ENCODE assay signal across 27 mouse cellular contexts in the genomic region with DNA sequence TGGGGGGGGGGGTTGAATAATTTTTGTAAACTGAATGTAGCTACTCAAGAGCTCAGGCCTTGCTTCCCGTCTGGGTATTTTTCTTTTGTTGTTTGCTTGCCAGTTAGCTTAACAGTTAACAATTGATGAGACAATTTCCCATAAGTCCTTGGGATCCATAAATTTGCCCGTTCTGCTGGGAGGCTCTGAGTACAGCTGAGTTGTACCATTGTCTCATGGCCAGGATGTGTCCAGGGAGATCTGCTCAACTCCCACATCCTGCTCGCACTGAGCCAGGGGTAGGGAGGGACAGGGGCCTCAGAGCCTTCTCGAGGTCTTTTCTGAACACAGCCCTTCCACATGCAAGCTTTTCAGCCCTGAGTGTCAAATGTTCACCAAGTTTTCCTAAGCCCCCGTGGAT. TPM values are rescaled to one million over a fixed set of nuclear protein-coding genes. Genes with fewer than 3 reads are reported as not detected.
DNase-seq lines count a peak whose midpoint lies in the region; TF ChIP-seq lines count a peak whose summit lies in the region.
"Had no signal": no experiment of that assay in that cellular context is flagged by ENCODE, and none has a peak within 500 bp of the region (broad histone marks: within the 10 kb centered on the region; RNA-seq: fewer than 3 reads in every experiment).

No protein-coding gene starts in this region.

- no peaks in the 10 kb centered on the region for H3K36me3 ChIP-seq in heart, embryonic 10.5 days
- H3K36me3 ChIP-seq in heart, adult 2 months (ENCODE audit: control insufficient read depth, insufficient read depth, low read length), result no peaks in the 10 kb centered on the region
- H3K36me3 ChIP-seq: embryonic facial prominence, embryonic 10.5 days; hindbrain, embryonic 13.5 days; intestine, embryonic 15.5 days had no signal

- H3K4me3 ChIP-seq in heart, embryonic 10.5 days, result no peak overlapping the region
- no peak overlapping the region for H3K4me3 ChIP-seq in heart, adult 2 months
- H3K4me3 ChIP-seq: embryonic facial prominence, embryonic 10.5 days; forebrain, embryonic 13.5 days; hindbrain, embryonic 13.5 days; intestine, embryonic 15.5 days had no signal

- 53% methylated on average over 5 of the region's 5 CpGs for WGBS in heart, embryonic 10.5 days
- whole genome bisulfite sequencing in heart, adult 2 months, result 22% methylated on average over 5 of the region's 5 CpGs

- H3K27ac ChIP-seq in heart, embryonic 10.5 days, result no peak overlapping the region
- no peak overlapping the region for H3K27ac ChIP-seq in heart, adult 2 months
- H3K27ac ChIP-seq: embryonic facial prominence, embryonic 10.5 days; forebrain, embryonic 13.5 days; hindbrain, embryonic 13.5 days; intestine, embryonic 15.5 days had no signal

- TF ChIP-seq POLR2A in heart, adult 2 months (IDR thresholded peaks at IDR 0.05; ENCODE audit: insufficient read depth, low read depth, low read length), result no peak

- no peaks in the 10 kb centered on the region for H3K9me3 ChIP-seq in heart, embryonic 10.5 days
- H3K9me3 ChIP-seq: embryonic facial prominence, embryonic 10.5 days; forebrain, embryonic 13.5 days; hindbrain, embryonic 13.5 days; intestine, embryonic 15.5 days had no signal

- no peak overlapping the region for H3K9ac ChIP-seq in heart, adult 2 months (ENCODE audit: low read depth, low read length)
- H3K9ac ChIP-seq: forebrain, embryonic 13.5 days; forebrain, postnatal 0 days; hindbrain, embryonic 13.5 days; intestine, embryonic 15.5 days had no signal

- peak; percentile 66 for DNase-seq in heart, adult 11 months
- DNase-seq in heart, embryonic 10.5 days (ENCODE audit: low spot score), result no peak
- DNase-seq in heart, postnatal 4 days, result peak; percentile 13
- no peak for DNase-seq in heart, adult 2 months
- DNase-seq in layer of hippocampus, adult 9-11 months, result peak; percentile 23
- no peak for DNase-seq in layer of hippocampus, postnatal 36 days
- peak; percentile 81 for DNase-seq in brain, adult 2 months (ENCODE audit: low read depth, low spot score)
- no peak for DNase-seq in thymus, postnatal 36 days
- DNase-seq: adrenal gland, postnatal 10 days; cerebellum, adult 11-12 months; cerebellum, adult 9-10 months; cerebellum, postnatal 25 days; forebrain, postnatal 0 days; gastrocnemius, postnatal 14 days had no signal

- H3K4me1 ChIP-seq in heart, embryonic 10.5 days, result no peaks in the 10 kb centered on the region
- H3K4me1 ChIP-seq in heart, adult 2 months (ENCODE audit: control insufficient read depth, insufficient read depth, low read length), result no peaks in the 10 kb centered on the region
- H3K4me1 ChIP-seq: embryonic facial prominence, embryonic 10.5 days; forebrain, embryonic 13.5 days; intestine, embryonic 15.5 days had no signal

- no peaks in the 10 kb centered on the region for H3K27me3 ChIP-seq in heart, embryonic 10.5 days (ENCODE audit: insufficient read depth, poor library complexity, severe bottlenecking)
- no peaks in the 10 kb centered on the region for H3K27me3 ChIP-seq in heart, adult 2 months (ENCODE audit: control insufficient read depth, insufficient read depth, low read length)
- H3K27me3 ChIP-seq: forebrain, embryonic 13.5 days; hindbrain, embryonic 13.5 days; intestine, embryonic 15.5 days had no signal

- no peak for TF ChIP-seq EP300 in heart, adult 2 months (IDR thresholded peaks at IDR 0.05; ENCODE audit: insufficient read depth, low read depth, low read length)

- H3K79me2 ChIP-seq in heart, adult 2 months (replicated peaks; ENCODE audit: control insufficient read depth, insufficient read depth, low read length), result no peaks in the 10 kb centered on the region

- TF ChIP-seq CTCF in heart, adult 2 months (IDR thresholded peaks at IDR 0.05), result no peak

- intact Hi-C loops in heart, adult 2 months (cut with DNase I), result no loop called here

RNA-seq across cellular contexts. Expression of a gene that starts 16.0 kb away (rescaled TPM):
- polyA plus RNA-seq in heart, embryonic 10.5 days (2016; fragmentation: Nextera tagmentation; extraction: Ambion mirVana), result not detected in 2 replicates
- total RNA-seq in heart, postnatal 4 days (2021), result not detected
- total RNA-seq in heart, adult 2 months (2021), result not detected
- not detected in 2 replicates for polyA plus RNA-seq in heart, adult 2 months (2012; rRNA removed)
- not detected for total RNA-seq in layer of hippocampus, postnatal 36 days (2021)
- total RNA-seq: adrenal gland, postnatal 10 days; adrenal gland, postnatal 4 days; forebrain, postnatal 0 days; gastrocnemius, adult 18-20 months; gastrocnemius, postnatal 14 days; granulocyte monocyte progenitor cell, adult 5-6 weeks; heart, postnatal 36 days; MEL had no signal
- polyA plus RNA-seq: C2C12; cortical plate, adult 2 months; embryonic facial prominence, embryonic 10.5 days; embryonic facial prominence, embryonic 14.5 days; forebrain, embryonic 13.5 days; forebrain, postnatal 0 days; heart, embryonic 14.5 days; hindbrain, embryonic 13.5 days; intestine, embryonic 15.5 days had no signal

RNA-seq across cellular contexts. Expression of a gene that starts 17.6 kb away (rescaled TPM):
- not detected in 2 replicates for polyA plus RNA-seq in heart, embryonic 10.5 days (2016; fragmentation: Nextera tagmentation; extraction: Ambion mirVana)
- not detected for total RNA-seq in heart, postnatal 4 days (2021)
- total RNA-seq in heart, adult 2 months (2021), result not detected
- not detected in 2 replicates for polyA plus RNA-seq in heart, adult 2 months (2012; rRNA removed)
- not detected for total RNA-seq in layer of hippocampus, postnatal 36 days (2021)
- total RNA-seq: adrenal gland, postnatal 10 days; adrenal gland, postnatal 4 days; forebrain, postnatal 0 days; gastrocnemius, adult 18-20 months; gastrocnemius, postnatal 14 days; granulocyte monocyte progenitor cell, adult 5-6 weeks; heart, postnatal 36 days; MEL had no signal
- polyA plus RNA-seq: C2C12; cortical plate, adult 2 months; embryonic facial prominence, embryonic 10.5 days; embryonic facial prominence, embryonic 14.5 days; forebrain, embryonic 13.5 days; forebrain, postnatal 0 days; heart, embryonic 14.5 days; hindbrain, embryonic 13.5 days; intestine, embryonic 15.5 days had no signal

RNA-seq across cellular contexts. Expression of a gene that starts 21.2 kb away (rescaled TPM):
- not detected in 2 replicates for polyA plus RNA-seq in heart, embryonic 10.5 days (2016; fragmentation: Nextera tagmentation; extraction: Ambion mirVana)
- total RNA-seq in heart, postnatal 4 days (2021), result not detected
- not detected for total RNA-seq in heart, adult 2 months (2021)
- polyA plus RNA-seq in heart, adult 2 months (2012; rRNA removed), result not detected in 2 replicates
- not detected for total RNA-seq in layer of hippocampus, postnatal 36 days (2021)
- total RNA-seq: adrenal gland, postnatal 10 days; adrenal gland, postnatal 4 days; forebrain, postnatal 0 days; gastrocnemius, adult 18-20 months; gastrocnemius, postnatal 14 days; granulocyte monocyte progenitor cell, adult 5-6 weeks; heart, postnatal 36 days; MEL had no signal
- polyA plus RNA-seq: C2C12; cortical plate, adult 2 months; embryonic facial prominence, embryonic 10.5 days; embryonic facial prominence, embryonic 14.5 days; forebrain, embryonic 13.5 days; forebrain, postnatal 0 days; heart, embryonic 14.5 days; hindbrain, embryonic 13.5 days; intestine, embryonic 15.5 days had no signal

RNA-seq across cellular contexts. Expression of a gene that starts 24.9 kb away (rescaled TPM):
- polyA plus RNA-seq in heart, embryonic 10.5 days (2016; fragmentation: Nextera tagmentation; extraction: Ambion mirVana), result not detected in 2 replicates
- total RNA-seq in heart, postnatal 4 days (2021), result not detected
- not detected for total RNA-seq in heart, adult 2 months (2021)
- polyA plus RNA-seq in heart, adult 2 months (2012; rRNA removed), result not detected in 2 replicates
- not detected for total RNA-seq in layer of hippocampus, postnatal 36 days (2021)
- total RNA-seq: adrenal gland, postnatal 10 days; adrenal gland, postnatal 4 days; forebrain, postnatal 0 days; gastrocnemius, adult 18-20 months; gastrocnemius, postnatal 14 days; granulocyte monocyte progenitor cell, adult 5-6 weeks; heart, postnatal 36 days; MEL had no signal
- polyA plus RNA-seq: C2C12; cortical plate, adult 2 months; embryonic facial prominence, embryonic 10.5 days; embryonic facial prominence, embryonic 14.5 days; forebrain, embryonic 13.5 days; forebrain, postnatal 0 days; heart, embryonic 14.5 days; hindbrain, embryonic 13.5 days; intestine, embryonic 15.5 days had no signal

RNA-seq across cellular contexts. Expression of a gene that starts 32.7 kb away (rescaled TPM):
- not detected in 2 replicates for polyA plus RNA-seq in heart, embryonic 10.5 days (2016; fragmentation: Nextera tagmentation; extraction: Ambion mirVana)
- not detected for total RNA-seq in heart, postnatal 4 days (2021)
- not detected for total RNA-seq in heart, adult 2 months (2021)
- polyA plus RNA-seq in heart, adult 2 months (2012; rRNA removed), result not detected in 2 replicates
- not detected for total RNA-seq in layer of hippocampus, postnatal 36 days (2021)
- total RNA-seq: adrenal gland, postnatal 10 days; adrenal gland, postnatal 4 days; forebrain, postnatal 0 days; gastrocnemius, adult 18-20 months; gastrocnemius, postnatal 14 days; granulocyte monocyte progenitor cell, adult 5-6 weeks; heart, postnatal 36 days; MEL had no signal
- polyA plus RNA-seq: C2C12; cortical plate, adult 2 months; embryonic facial prominence, embryonic 10.5 days; embryonic facial prominence, embryonic 14.5 days; forebrain, embryonic 13.5 days; forebrain, postnatal 0 days; heart, embryonic 14.5 days; hindbrain, embryonic 13.5 days; intestine, embryonic 15.5 days had no signal

Comparison
In these comparisons a context has a peak if more than half of its experiments do, and no peak if none do; other contexts are left out.
1. DNase-seq: peak in heart, adult 11 months (single experiment), heart, postnatal 4 days (single experiment), layer of hippocampus, adult 9-11 months (single experiment) and brain, adult 2 months (single experiment); none in heart, embryonic 10.5 days (single experiment), heart, adult 2 months (0 of 2), layer of hippocampus, postnatal 36 days (0 of 2) and thymus, postnatal 36 days (0 of 2).